Mouse (Mus musculus) lung, adult 18-20 months (tissue): ENCODE measurements around the gene Aurka.

Source experiments
- DNase-seq, 2 experiments: peaks; one replicate each; pipeline ENCODE4 v3.0.0; 2022; ENCODE audit warnings: mixed read lengths in 2 of 2

Aurka gene

GRCm38 (mm10) chr2:172328248-172328647 is 42.1 kb downstream of the Aurka start:
- DNase-seq, result no peak

- DNase-seq, result peak; percentile 7 to 27
Measured at GRCm38 (mm10) chr2:172320878-172321277, 49.5 kb downstream of the Aurka start.

DNA sequence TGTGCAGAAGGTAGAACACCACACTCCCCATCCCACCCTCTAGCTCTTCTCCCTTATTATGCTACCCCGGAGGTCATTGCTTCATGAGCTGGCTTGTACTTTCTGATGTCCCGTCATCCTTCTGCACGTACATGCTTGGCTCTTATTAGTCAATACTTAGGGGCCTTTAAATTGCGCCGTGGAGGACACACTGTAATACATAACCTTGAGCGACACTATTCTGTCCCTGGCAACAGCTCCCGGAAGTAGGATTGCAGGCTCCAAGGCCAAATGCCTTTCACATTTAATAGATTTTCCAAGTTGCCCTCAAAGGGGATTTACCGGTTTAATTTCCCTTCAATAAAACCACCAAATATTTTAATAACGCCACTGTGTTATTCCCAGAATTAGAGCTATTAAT is 58.6 kb downstream of the Aurka start:
- DNase-seq, result no peak

GRCm38 (mm10) chr2:172306544-172306943 is 63.8 kb downstream of the Aurka start:
- no peak for DNase-seq
